In genomic region chr17:28953251-28953650, GRCm38 (mm10) we compare ENCODE assay signal across 8 mouse cellular contexts. TPM values are rescaled to one million over a fixed set of nuclear protein-coding genes. Genes with fewer than 3 reads are reported as not detected.
DNase-seq lines count a peak whose midpoint lies in the region; ATAC-seq and TF ChIP-seq lines count a peak whose summit lies in the region.

No protein-coding gene starts in this region.

- peak overlapping the region; percentile 62 for H3K4me2 ChIP-seq in midbrain, embryonic 15.5 days

- H3K36me3 ChIP-seq in midbrain, embryonic 15.5 days (replicated peaks) = no peaks in the 10 kb centered on the region

- H3K27ac ChIP-seq in bone marrow, adult 2 months (ENCODE audit: control insufficient read depth, insufficient read depth, low read depth, low read length, poor library complexity) = peak overlapping the region; percentile 31
- H3K27ac ChIP-seq in midbrain, embryonic 15.5 days = peak overlapping the region; percentile 98

- DNase-seq in heart, adult 11 months = peak; percentile 93
- no peak for DNase-seq in heart, postnatal 4 days
- peak; percentile 9 for DNase-seq in forelimb bud, embryonic 11.5 days (ENCODE audit: low read depth, low spot score)
- DNase-seq in kidney, postnatal 10 days = peak; percentile 35
- no peak for DNase-seq in urinary bladder, postnatal 36 days (ENCODE audit: low spot score in 2 of 2)
- no peak for DNase-seq in ovary, postnatal 36 days (ENCODE audit: low spot score)

- no peak for TF ChIP-seq CTCF in bone marrow, adult 2 months (IDR thresholded peaks at IDR 0.05; ENCODE audit: control insufficient read depth, insufficient read depth, low read length)

- under 1% methylated on average over 9 of the region's 9 CpGs for WGBS in bone marrow, adult 2 months
- WGBS in midbrain, embryonic 15.5 days = 17% methylated on average over 9 of the region's 9 CpGs

- H3K9ac ChIP-seq in midbrain, embryonic 15.5 days = peak overlapping the region; percentile 85

- H3K9me3 ChIP-seq in midbrain, embryonic 15.5 days = no peaks in the 10 kb centered on the region

- TF ChIP-seq POLR2A in bone marrow, adult 2 months (IDR thresholded peaks at IDR 0.05; ENCODE audit: borderline replicate concordance, control insufficient read depth, low read depth, low read length) = no peak

- no peak for ATAC-seq in midbrain, embryonic 15.5 days (replicated peaks)

- no peaks in the 10 kb centered on the region for H3K27me3 ChIP-seq in midbrain, embryonic 15.5 days (replicated peaks)

- H3K4me3 ChIP-seq in bone marrow, adult 2 months (replicated peaks; ENCODE audit: control insufficient read depth, low read depth, low read length) = peak overlapping the region; percentile 82
- peak overlapping the region; percentile 82 for H3K4me3 ChIP-seq in midbrain, embryonic 15.5 days

- H3K4me1 ChIP-seq in bone marrow, adult 2 months (ENCODE audit: control insufficient read depth, insufficient read depth, low read length) = peaks cover 3% of the 10 kb centered on the region; the same call in 1 of the 2 replicates
- peaks cover 26% of the 10 kb centered on the region for H3K4me1 ChIP-seq in midbrain, embryonic 15.5 days

RNA-seq across cellular contexts. Expression of gene Kctd20, which starts 1.5 kb away (rescaled TPM):
- 10 to 100 TPM; 63.1 to 65.3 TPM for total RNA-seq in heart, postnatal 4 days (2021)
- 50.2 and 81.5 TPM in 2 replicates for polyA plus RNA-seq in bone marrow, adult 2 months (2011; ENCODE audit: insufficient read depth, insufficient read length, low replicate concordance, missing spikeins)
- 91.1 and 93.9 TPM in 2 replicates for polyA plus RNA-seq in midbrain, embryonic 15.5 days (2015; fragmentation: Nextera tagmentation; extraction: Ambion mirVana)

RNA-seq across cellular contexts. Expression of gene Pxt1, which starts 9.6 kb away (rescaled TPM):
- not detected for total RNA-seq in heart, postnatal 4 days (2021)
- 1.3 TPM in 1 of 2 replicates, not detected in the other for polyA plus RNA-seq in bone marrow, adult 2 months (2011; ENCODE audit: insufficient read depth, insufficient read length, low replicate concordance, missing spikeins)
- 0.17 TPM in 1 of 2 replicates, not detected in the other for polyA plus RNA-seq in midbrain, embryonic 15.5 days (2015; fragmentation: Nextera tagmentation; extraction: Ambion mirVana)

RNA-seq across cellular contexts. Expression of gene 4930539E08Rik, which starts 38.1 kb away (rescaled TPM):
- total RNA-seq in heart, postnatal 4 days (2021) = under 1 TPM in 1 of 2 experiments, not detected in 1; 0.12 TPM
- 0.29 TPM in 1 of 2 replicates, not detected in the other for polyA plus RNA-seq in bone marrow, adult 2 months (2011; ENCODE audit: insufficient read depth, insufficient read length, low replicate concordance, missing spikeins)
- polyA plus RNA-seq in midbrain, embryonic 15.5 days (2015; fragmentation: Nextera tagmentation; extraction: Ambion mirVana) = 1.7 and 2.5 TPM in 2 replicates

RNA-seq across cellular contexts. Expression of gene Stk38, which starts 54.5 kb away (rescaled TPM):
- total RNA-seq in heart, postnatal 4 days (2021) = 10 to 100 TPM; 64.3 to 67.4 TPM
- 139 and 214 TPM in 2 replicates for polyA plus RNA-seq in bone marrow, adult 2 months (2011; ENCODE audit: insufficient read depth, insufficient read length, low replicate concordance, missing spikeins)
- 99.7 and 105 TPM in 2 replicates for polyA plus RNA-seq in midbrain, embryonic 15.5 days (2015; fragmentation: Nextera tagmentation; extraction: Ambion mirVana)

Comparison
In these comparisons a context has a peak if more than half of its experiments do, and no peak if none do; other contexts are left out.
1. DNase-seq: peak in heart, adult 11 months (single experiment), forelimb bud, embryonic 11.5 days (single experiment) and kidney, postnatal 10 days (single experiment); none in heart, postnatal 4 days (single experiment), urinary bladder, postnatal 36 days (0 of 2) and ovary, postnatal 36 days (single experiment).